Mouse (Mus musculus) brain, embryonic 14.5 days (tissue): ENCODE data around the gene B3gnt4. TPM values are rescaled to one million over a fixed set of nuclear protein-coding genes. Genes with fewer than 3 reads are reported as not detected.
A peak's percentile ranks its signal among the peaks of the same experiment; 100 is the strongest.

Experiments used
- DNase-seq: peaks from one replicate; pipeline ENCODE4 v3.0.0-alpha.2; 2011; ENCODE audit warnings: low read depth
- CTCF ChIP-seq: fragments of 200-500 bp; IDR thresholded peaks from 2 replicates; pipeline ENCODE4 v1.5.1; 2012; ENCODE audit warnings: inconsistent platforms, mild to moderate bottlenecking, moderate library complexity, borderline replicate concordance; ENCODE audit not compliant: insufficient read depth, insufficient read length; ENCODE audit errors: extremely low read depth
- POLR2A ChIP-seq: fragments of 200-500 bp; IDR thresholded peaks from 2 replicates; pipeline ENCODE4 v1.6.1; 2012; ENCODE audit warnings: mild to moderate bottlenecking, inconsistent platforms, borderline replicate concordance; ENCODE audit not compliant: poor library complexity, insufficient read depth, insufficient read length, severe bottlenecking; ENCODE audit errors: extremely low read depth
- polyA plus RNA-seq: library from polyadenylated mRNA; depleted of rRNA; stranded (reverse); fragments of >200 nt; gene quantifications from 2 replicates; pipeline ENCODE4 v1.2.3, GENCODE M21; 2012; rRNA removed

Gene B3gnt4
- 2.5 and 4.3 TPM in 2 replicates for polyA plus RNA-seq

DNA sequence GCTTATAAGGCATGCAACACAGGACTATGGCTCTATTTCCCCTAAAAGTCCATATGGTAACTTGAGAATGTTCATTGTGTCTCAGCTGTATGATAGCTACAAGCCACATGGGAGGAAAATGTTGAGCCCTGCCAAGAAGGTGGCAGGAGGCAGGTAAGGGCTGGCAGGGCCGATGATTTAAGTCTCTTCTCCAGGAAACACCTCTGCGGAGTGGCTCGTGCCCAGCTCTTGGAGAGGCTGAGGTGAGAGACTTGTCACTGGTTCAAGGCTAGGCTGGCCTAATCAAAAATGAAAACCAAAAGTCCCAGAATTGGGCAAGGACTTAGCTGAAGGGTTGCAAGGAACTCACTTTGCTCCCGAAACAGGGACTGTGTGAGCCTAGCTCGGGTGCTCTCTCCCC lies at the start of gene B3gnt4:
B3gnt4 (plus strand) TSS at position 301 of the 400 bp plus-strand sequence.
- DNase-seq = no peak
- no peak for TF ChIP-seq POLR2A
- no peak for TF ChIP-seq CTCF

DNA sequence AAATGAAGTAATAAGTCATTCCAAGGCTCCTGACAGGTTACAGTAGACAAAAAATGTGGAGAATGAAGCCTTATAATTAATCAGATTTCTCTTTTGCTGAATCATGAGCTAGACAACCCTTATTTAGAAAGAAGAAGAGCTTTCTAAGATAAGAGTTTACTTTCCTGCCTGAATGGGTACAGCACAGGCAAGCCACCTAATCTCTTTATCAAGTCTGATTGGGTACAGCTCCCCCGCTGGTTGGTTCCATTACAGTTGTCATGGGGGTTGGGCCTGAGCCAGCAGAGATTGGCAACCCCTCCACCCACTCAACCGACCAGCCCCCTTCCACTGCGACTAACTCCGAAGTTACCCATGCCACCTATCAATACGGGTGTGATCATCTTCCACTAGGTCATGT lies 48.8 kb upstream of the B3gnt4 start:
- no peak for TF ChIP-seq POLR2A
- no peak for TF ChIP-seq CTCF
- no peak for DNase-seq

DNA sequence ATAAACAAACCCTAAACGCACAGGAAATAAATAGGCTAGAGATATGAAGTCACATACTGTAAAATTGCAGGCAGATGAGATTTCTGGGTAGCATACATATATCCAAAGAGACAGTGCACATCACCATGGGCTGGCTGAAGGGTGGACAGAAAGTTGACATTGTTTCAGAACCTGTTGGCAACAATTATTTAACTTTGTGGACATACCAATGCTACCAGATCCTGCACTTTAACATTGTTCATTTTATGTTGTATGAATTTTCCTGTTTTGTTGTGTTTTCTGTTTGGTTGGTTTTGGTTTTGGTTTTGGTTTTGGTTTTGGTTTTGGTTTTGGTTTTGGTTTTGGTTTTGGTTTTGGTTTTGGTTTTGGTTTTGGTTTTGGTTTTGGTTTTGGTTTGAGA lies 45.6 kb upstream of the B3gnt4 start:
- TF ChIP-seq CTCF (no peak), POLR2A (no peak)
- no peak for DNase-seq

DNA sequence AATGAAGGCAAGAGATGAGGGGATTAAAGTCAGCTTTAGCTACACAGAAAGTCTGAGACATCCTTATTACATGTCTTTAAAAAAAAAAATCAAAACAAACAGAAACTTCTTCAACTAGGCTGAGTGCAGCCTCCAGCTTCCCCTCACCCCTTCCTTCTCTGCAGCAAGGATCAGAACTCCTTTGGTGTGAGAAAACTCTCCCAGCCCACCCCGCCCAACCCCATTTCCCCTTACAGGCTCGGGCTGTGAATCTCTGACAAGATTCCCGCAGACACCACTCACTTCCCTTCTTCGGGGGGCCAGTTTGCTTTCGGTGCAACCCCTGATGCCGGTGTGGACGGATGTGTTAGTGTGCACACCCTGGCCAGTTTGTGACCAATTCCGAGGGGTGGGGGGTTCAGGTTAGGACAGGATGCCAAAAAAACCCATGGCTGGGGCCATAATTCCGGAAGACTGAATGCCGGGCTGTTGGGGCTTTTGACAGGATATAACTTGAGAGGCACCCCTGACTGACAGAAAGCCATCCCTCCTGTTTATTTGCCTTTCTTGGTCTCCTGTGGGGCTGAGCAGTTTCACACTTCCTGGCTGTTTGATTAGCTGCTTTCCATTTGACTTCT lies 39.4 kb upstream of the B3gnt4 start:
- DNase-seq = peak; percentile 22

DNA sequence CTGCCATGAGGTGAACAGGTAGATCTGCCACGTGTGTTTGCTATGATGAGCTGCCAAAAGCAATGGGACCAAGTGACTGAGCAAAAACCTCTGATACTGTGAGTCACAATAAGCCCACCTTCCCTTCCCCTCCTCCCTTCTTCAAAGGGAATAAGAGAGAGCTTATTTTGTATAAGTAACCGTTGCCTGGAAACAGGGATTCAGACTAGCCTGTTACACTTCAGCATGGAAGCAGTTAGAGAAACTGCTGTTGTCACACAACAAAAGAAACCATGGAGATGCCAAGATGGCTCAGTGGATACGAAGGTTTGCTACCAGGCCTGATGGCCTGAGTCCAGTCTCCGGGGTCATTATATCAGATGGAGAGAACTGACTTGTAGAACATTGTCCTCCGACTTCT lies 36.4 kb upstream of the B3gnt4 start:
- no peak for TF ChIP-seq CTCF
- TF ChIP-seq POLR2A = no peak
- peak; percentile 49 for DNase-seq

More for the DNA sequence above, 39.4 kb upstream of the B3gnt4 start:
- TF ChIP-seq CTCF = no peak
- no peak for TF ChIP-seq POLR2A

DNA sequence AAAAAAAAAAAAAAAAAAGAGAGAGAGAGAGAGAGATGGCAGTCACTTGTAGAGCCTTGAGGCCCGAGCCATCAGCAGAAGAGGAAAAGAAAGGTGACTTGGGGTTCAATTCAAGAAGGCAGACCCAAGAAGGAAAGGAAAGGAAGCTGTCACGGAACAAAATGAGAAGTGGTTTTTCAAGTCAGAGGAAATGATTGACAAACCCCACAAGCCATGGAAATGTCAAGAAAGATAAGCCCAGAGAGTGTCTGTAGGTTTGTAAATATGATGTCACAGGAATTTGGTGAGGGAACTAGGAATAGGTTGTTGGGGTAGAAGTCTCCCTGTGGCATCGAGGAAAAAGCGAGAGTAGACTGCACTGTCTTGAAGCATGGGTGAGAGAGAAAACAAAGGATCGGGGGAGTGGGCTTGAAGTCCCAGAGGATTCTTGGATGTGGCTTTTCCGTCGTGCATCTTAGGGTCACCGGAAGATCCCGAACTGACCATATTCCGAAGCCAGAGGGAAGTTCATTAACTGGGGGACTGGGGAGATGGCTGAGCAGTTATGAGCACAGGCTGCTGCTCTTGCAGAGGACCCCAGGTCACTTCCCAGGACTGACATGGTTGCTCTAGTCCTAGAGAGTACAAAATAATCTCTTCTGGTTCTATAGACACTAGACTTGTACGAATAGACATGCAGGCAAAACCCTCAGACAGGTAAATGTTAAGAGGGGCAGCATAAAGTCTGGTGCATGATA lies 22.4 kb upstream of the B3gnt4 start:
- no peak for TF ChIP-seq POLR2A
- no peak for TF ChIP-seq CTCF
- DNase-seq = no peak

DNA sequence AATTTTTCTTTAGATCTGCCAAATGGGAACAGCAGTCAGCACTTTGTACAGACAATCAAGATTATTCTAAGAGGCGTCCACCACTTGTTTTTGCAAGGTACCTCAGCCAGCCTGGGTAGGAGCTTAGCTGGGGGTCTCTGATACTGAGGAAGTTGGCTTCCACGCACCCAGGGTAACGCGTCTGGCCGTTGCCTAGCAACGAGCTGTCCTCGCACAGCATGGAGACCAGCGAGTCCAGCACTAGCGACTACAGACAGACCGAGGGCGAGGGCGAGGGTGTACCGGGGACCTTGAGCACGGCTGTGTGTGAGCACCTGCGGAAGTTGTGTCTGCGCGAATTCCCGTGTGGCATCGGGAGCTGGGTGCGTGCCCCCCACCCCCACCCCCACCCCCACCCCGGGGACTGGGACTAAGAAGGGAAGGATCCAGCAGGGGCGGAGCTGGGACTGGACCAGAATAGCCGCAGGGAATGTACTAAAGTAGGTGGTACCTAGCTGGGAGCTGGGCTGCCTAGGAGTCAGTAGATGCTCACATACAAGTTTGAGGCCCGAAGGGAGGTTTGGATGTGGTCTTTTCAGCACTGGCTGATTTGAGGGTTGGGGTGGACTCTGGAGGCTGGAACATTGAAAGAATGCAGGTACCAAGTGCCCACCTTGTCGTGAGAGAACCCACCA lies 21.0 kb upstream of the B3gnt4 start, which contains the start of the genes Lrrc43 and Il31:
Lrrc43 (plus strand) TSS at position 194 of the 674 bp plus-strand sequence.
Il31 (minus strand) TSS at position 378 of the 674 bp plus-strand sequence.
- TF ChIP-seq CTCF (no peak), POLR2A (no peak)
- DNase-seq = peak; percentile 75

DNA sequence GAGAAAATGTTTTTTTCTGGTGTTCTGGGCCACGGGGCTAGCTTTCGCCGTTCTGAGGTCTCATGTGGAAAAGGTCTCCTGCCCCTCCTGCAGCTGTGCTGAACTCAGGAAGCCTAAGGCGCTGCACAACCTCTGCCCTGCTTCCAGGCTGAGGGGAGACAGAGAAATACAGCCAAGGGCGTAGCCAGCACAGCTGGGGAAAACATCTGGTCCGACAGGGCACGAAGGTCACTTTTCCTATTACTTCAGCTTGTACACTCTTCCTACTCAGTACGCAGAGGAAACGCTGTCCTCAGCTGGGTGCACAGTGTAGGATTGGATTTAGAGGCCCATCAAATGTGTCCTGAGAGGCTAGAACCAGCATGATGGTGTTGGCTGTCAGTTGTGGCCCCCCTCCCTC lies 20.3 kb upstream of the B3gnt4 start:
- TF ChIP-seq CTCF (no peak), POLR2A (no peak)
- DNase-seq = no peak

DNA sequence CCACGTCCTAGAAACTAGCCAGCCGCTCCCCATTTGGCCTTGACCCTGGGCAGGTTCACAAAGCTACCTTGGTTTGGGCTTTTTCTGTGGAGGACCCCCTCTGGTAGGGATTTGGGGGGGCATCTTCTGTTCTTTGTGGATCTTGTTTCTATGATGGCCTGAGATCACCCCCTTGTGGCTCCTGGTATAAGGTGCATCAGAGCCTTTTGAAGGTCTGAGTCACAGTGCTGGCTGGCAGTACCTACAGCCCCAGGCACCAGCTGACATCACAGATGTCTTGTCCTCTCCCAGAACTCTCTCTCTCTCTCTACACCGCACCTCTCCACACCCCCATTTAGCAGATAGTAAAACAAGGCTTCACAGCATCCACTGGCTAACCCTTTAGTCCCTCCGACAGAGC lies 10.5 kb upstream of the B3gnt4 start:
- DNase-seq = peak; percentile 41
- no peak for TF ChIP-seq POLR2A
- peak; percentile 58; the same call in 1 of the 2 replicates for TF ChIP-seq CTCF

DNA sequence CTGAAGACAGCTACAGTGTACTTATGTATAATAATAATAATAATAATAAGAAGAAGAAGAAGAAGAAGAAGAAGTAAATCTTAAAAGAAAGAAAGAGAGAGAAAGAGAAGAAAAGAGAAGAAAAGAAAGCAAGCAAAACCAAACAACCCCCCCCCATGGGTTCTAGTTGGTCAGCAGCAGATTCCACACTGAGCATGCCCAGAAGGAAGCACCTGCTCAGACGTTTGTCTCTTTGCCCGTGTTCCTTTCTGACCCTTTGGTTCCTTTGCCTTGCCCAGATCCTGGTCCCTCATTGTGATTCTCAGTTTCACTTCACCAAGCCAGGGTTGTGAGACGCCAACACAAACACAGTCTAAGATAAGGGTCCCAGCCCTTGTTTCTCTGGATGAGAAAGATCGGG lies 8.3 kb upstream of the B3gnt4 start:
- TF ChIP-seq CTCF (no peak), POLR2A (no peak)
- DNase-seq = no peak
